Mouse (Mus musculus): Measurements from ENCODE around the gene 2010111I01Rik. TPM values are rescaled to one million over a fixed set of nuclear protein-coding genes. Genes with fewer than 3 reads are reported as not detected.

The 2010111I01Rik gene
- polyA plus RNA-seq, 1 experiment from 2014 or later: 101 TPM

GRCm38 (mm10) chr13:62939371-62939770, 25.3 kb upstream of the 2010111I01Rik start:
- Histone ChIP-seq H3K4me2 (replicated peaks; ENCODE audit: low read depth) (no peak overlapping the region), H3K9ac (ENCODE audit: low read length) (no peak overlapping the region), H3K27me3 (ENCODE audit: control insufficient read depth, insufficient read depth, low read length) (no peaks in the 10 kb centered on the region), H3K4me3 (ENCODE audit: low read depth, low read length) (no peak overlapping the region), H3K9me3 (ENCODE audit: control insufficient read depth, low read length) (no peaks in the 10 kb centered on the region), H3K36me3 (ENCODE audit: control insufficient read depth, insufficient read depth, low read length) (no peaks in the 10 kb centered on the region), H3K4me1 (replicated peaks; ENCODE audit: control insufficient read depth, insufficient read depth) (no peaks in the 10 kb centered on the region), H3K27ac (replicated peaks) (no peak overlapping the region)
- WGBS: 25% methylated on average over 3 of the region's 3 CpGs
- no peak for TF ChIP-seq CTCF (IDR thresholded peaks at IDR 0.05; ENCODE audit: low read depth)
- no peak for TF ChIP-seq EP300 (optimal IDR thresholded peaks at IDR 0.05)
- no peak for DNase-seq (ENCODE audit: low spot score)
- ATAC-seq (ENCODE audit: low FRiP score, low TSS enrichment): no peak

- Histone ChIP-seq H3K36me3 (ENCODE audit: control insufficient read depth, insufficient read depth, low read length) (no peaks in the 10 kb centered on the region), H3K9me3 (ENCODE audit: control insufficient read depth, low read length) (no peaks in the 10 kb centered on the region), H3K9ac (ENCODE audit: low read length) (no peak overlapping the region), H3K4me3 (ENCODE audit: low read depth, low read length) (no peak overlapping the region), H3K4me1 (replicated peaks; ENCODE audit: control insufficient read depth, insufficient read depth) (no peaks in the 10 kb centered on the region), H3K27me3 (ENCODE audit: control insufficient read depth, insufficient read depth, low read length) (no peaks in the 10 kb centered on the region), H3K4me2 (replicated peaks; ENCODE audit: low read depth) (no peak overlapping the region), H3K27ac (replicated peaks) (no peak overlapping the region)
- ATAC-seq (ENCODE audit: low FRiP score, low TSS enrichment) (no peak), DNase-seq (ENCODE audit: low spot score) (no peak)
- TF ChIP-seq CTCF (IDR thresholded peaks at IDR 0.05; ENCODE audit: low read depth) (no peak), EP300 (optimal IDR thresholded peaks at IDR 0.05) (no peak)
- WGBS: 60% methylated on average over 4 of the region's 4 CpGs
Observed at GRCm38 (mm10) chr13:62939797-62940196, 24.9 kb upstream of the 2010111I01Rik start.

- Histone ChIP-seq H3K36me3 (ENCODE audit: control insufficient read depth, insufficient read depth, low read length) (no peaks in the 10 kb centered on the region), H3K4me3 (ENCODE audit: low read depth, low read length) (no peak overlapping the region), H3K9me3 (ENCODE audit: control insufficient read depth, low read length) (no peaks in the 10 kb centered on the region), H3K27me3 (ENCODE audit: control insufficient read depth, insufficient read depth, low read length) (no peaks in the 10 kb centered on the region), H3K4me1 (replicated peaks; ENCODE audit: control insufficient read depth, insufficient read depth) (no peaks in the 10 kb centered on the region), H3K27ac (replicated peaks) (no peak overlapping the region), H3K4me2 (replicated peaks; ENCODE audit: low read depth) (no peak overlapping the region), H3K9ac (ENCODE audit: low read length) (no peak overlapping the region)
- ATAC-seq (ENCODE audit: low FRiP score, low TSS enrichment): no peak
- DNase-seq (ENCODE audit: low spot score): no peak
- TF ChIP-seq EP300 (optimal IDR thresholded peaks at IDR 0.05) (no peak), CTCF (IDR thresholded peaks at IDR 0.05; ENCODE audit: low read depth) (no peak)
- 85% methylated on average over 4 of the region's 4 CpGs for WGBS
Observed at GRCm38 (mm10) chr13:62940721-62941120, 24.0 kb upstream of the 2010111I01Rik start.

- no peaks in the 10 kb centered on the region for H3K4me1 ChIP-seq (replicated peaks; ENCODE audit: control insufficient read depth, insufficient read depth)
- no peak overlapping the region for H3K4me3 ChIP-seq (ENCODE audit: low read depth, low read length)
- no peak overlapping the region for H3K4me2 ChIP-seq (replicated peaks; ENCODE audit: low read depth)
- no peaks in the 10 kb centered on the region for H3K27me3 ChIP-seq (ENCODE audit: control insufficient read depth, insufficient read depth, low read length)
- no peaks in the 10 kb centered on the region for H3K36me3 ChIP-seq (ENCODE audit: control insufficient read depth, insufficient read depth, low read length)
- no peak overlapping the region for H3K27ac ChIP-seq (replicated peaks)
- ATAC-seq (ENCODE audit: low FRiP score, low TSS enrichment): no peak
- no peak overlapping the region for H3K9ac ChIP-seq (ENCODE audit: low read length)
- 79% methylated on average over 17 of the region's 17 CpGs for WGBS
- no peaks in the 10 kb centered on the region for H3K9me3 ChIP-seq (ENCODE audit: control insufficient read depth, low read length)
- no peak for DNase-seq (ENCODE audit: low spot score)
- TF ChIP-seq CTCF (IDR thresholded peaks at IDR 0.05; ENCODE audit: low read depth): no peak
- no peak for TF ChIP-seq EP300 (optimal IDR thresholded peaks at IDR 0.05)
Observed at GRCm38 (mm10) chr13:62941341-62942005, 23.2 kb upstream of the 2010111I01Rik start.

- no peaks in the 10 kb centered on the region for H3K4me1 ChIP-seq (replicated peaks; ENCODE audit: control insufficient read depth, insufficient read depth)
- H3K27me3 ChIP-seq (ENCODE audit: control insufficient read depth, insufficient read depth, low read length): no peaks in the 10 kb centered on the region
- no peak overlapping the region for H3K27ac ChIP-seq (replicated peaks)
- DNase-seq (ENCODE audit: low spot score) (no peak), ATAC-seq (ENCODE audit: low FRiP score, low TSS enrichment) (no peak)
- H3K4me3 ChIP-seq (ENCODE audit: low read depth, low read length): no peak overlapping the region
- H3K4me2 ChIP-seq (replicated peaks; ENCODE audit: low read depth): no peak overlapping the region
- no peaks in the 10 kb centered on the region for H3K36me3 ChIP-seq (ENCODE audit: control insufficient read depth, insufficient read depth, low read length)
- WGBS: 65% methylated on average over 7 of the region's 7 CpGs
- H3K9me3 ChIP-seq (ENCODE audit: control insufficient read depth, low read length): no peaks in the 10 kb centered on the region
- TF ChIP-seq CTCF (IDR thresholded peaks at IDR 0.05; ENCODE audit: low read depth) (no peak), EP300 (optimal IDR thresholded peaks at IDR 0.05) (no peak)
- no peak overlapping the region for H3K9ac ChIP-seq (ENCODE audit: low read length)
Observed at GRCm38 (mm10) chr13:62943274-62943830, 21.3 kb upstream of the 2010111I01Rik start.

- no peak overlapping the region for H3K27ac ChIP-seq (replicated peaks)
- 56% methylated on average over 6 of the region's 6 CpGs for WGBS
- H3K9ac ChIP-seq (ENCODE audit: low read length): no peak overlapping the region
- TF ChIP-seq CTCF (IDR thresholded peaks at IDR 0.05; ENCODE audit: low read depth) (peak; percentile 58), EP300 (optimal IDR thresholded peaks at IDR 0.05) (no peak)
- H3K9me3 ChIP-seq (ENCODE audit: control insufficient read depth, low read length): no peaks in the 10 kb centered on the region
- H3K4me1 ChIP-seq (replicated peaks; ENCODE audit: control insufficient read depth, insufficient read depth): no peaks in the 10 kb centered on the region
- no peak for ATAC-seq (ENCODE audit: low FRiP score, low TSS enrichment)
- no peaks in the 10 kb centered on the region for H3K27me3 ChIP-seq (ENCODE audit: control insufficient read depth, insufficient read depth, low read length)
- H3K36me3 ChIP-seq (ENCODE audit: control insufficient read depth, insufficient read depth, low read length): no peaks in the 10 kb centered on the region
- H3K4me3 ChIP-seq (ENCODE audit: low read depth, low read length): no peak overlapping the region
- DNase-seq (ENCODE audit: low spot score): no peak
- H3K4me2 ChIP-seq (replicated peaks; ENCODE audit: low read depth): no peak overlapping the region
Observed at GRCm38 (mm10) chr13:62944109-62944508, 20.6 kb upstream of the 2010111I01Rik start.

All from stomach, postnatal 0 days (tissue).